Mouse (Mus musculus) cerebellum, adult 2 months (tissue): ENCODE measurements around the gene P2ry6. TPM values are rescaled to one million over a fixed set of nuclear protein-coding genes. Genes with fewer than 3 reads are reported as not detected.

Experiments used
- DNase-seq, 2 experiments: peaks; one replicate each; pipeline ENCODE4 v3.0.0; 2021
- H3K27ac ChIP-seq: fragments of 200-500 bp; 2 replicates; pipeline ENCODE4 v1.5.1; 2012; ENCODE audit warnings: low read length, control low read depth, inconsistent platforms; ENCODE audit not compliant: insufficient read depth
- H3K27me3 ChIP-seq: fragments of 200-500 bp; 2 replicates; pipeline ENCODE4 v1.6.1; 2012; ENCODE audit warnings: inconsistent platforms, mild to moderate bottlenecking, low read length, moderate library complexity; ENCODE audit not compliant: control insufficient read depth, insufficient read depth
- H3K4me1 ChIP-seq: fragments of 200-500 bp; 2 replicates; pipeline ENCODE4 v1.6.1; 2011; ENCODE audit warnings: low read length; ENCODE audit not compliant: control insufficient read depth, insufficient read depth
- H3K4me3 ChIP-seq: fragments of 200-500 bp; replicated peaks from 2 replicates; pipeline ENCODE3; 2011; ENCODE audit warnings: mild to moderate bottlenecking, low read depth, low read length, control low read depth; ENCODE audit not compliant: insufficient read depth
- CTCF ChIP-seq: fragments of 200-500 bp; IDR thresholded peaks from 2 replicates; pipeline ENCODE4 v1.5.1; 2011; ENCODE audit warnings: low read depth, mild to moderate bottlenecking, control low read depth, low read length, moderate library complexity, borderline replicate concordance; ENCODE audit not compliant: insufficient read depth
- POLR2A ChIP-seq: fragments of 200-500 bp; IDR thresholded peaks from 2 replicates; pipeline ENCODE4 v1.6.1; 2011; ENCODE audit warnings: low read length, control low read depth, borderline replicate concordance; ENCODE audit not compliant: insufficient read depth
- WGBS: fragments of 180-500 bp; shearing (Covaris S2); methylation state at CpG from one replicate; pipeline ENCODE4 v1.1.7; 2018; 5-methylcytosine and 5-hydroxymethylcytosine counted together
- polyA plus RNA-seq: library from polyadenylated mRNA; depleted of rRNA; stranded (reverse); fragments of >200 nt; gene quantifications from 2 replicates; pipeline ENCODE4 v1.2.3, GENCODE M21; 2012

The P2ry6 gene
- polyA plus RNA-seq, 1 experiment = 1.1 TPM

GRCm38 (mm10) chr7:100961146-100961545 lies 13.3 kb downstream of the P2ry6 start:
- WGBS = 46% methylated on average over 7 of the region's 7 CpGs
- no peaks in the 10 kb centered on the region for H3K4me1 ChIP-seq
- TF ChIP-seq CTCF (no peak), POLR2A (no peak)
- no peaks in the 10 kb centered on the region for H3K27me3 ChIP-seq
- no peak overlapping the region for H3K4me3 ChIP-seq
- H3K27ac ChIP-seq = no peak overlapping the region
- no peak for DNase-seq

GRCm38 (mm10) chr7:100960462-100960861 lies 14.0 kb downstream of the P2ry6 start:
- 87% methylated on average over 2 of the region's 2 CpGs for WGBS
- H3K4me3 ChIP-seq = no peak overlapping the region
- TF ChIP-seq CTCF = no peak
- no peak for TF ChIP-seq POLR2A

GRCm38 (mm10) chr7:100958426-100958825 lies 16.0 kb downstream of the P2ry6 start:
- H3K4me1 ChIP-seq = no peaks in the 10 kb centered on the region
- no peak overlapping the region for H3K4me3 ChIP-seq
- 93% methylated on average over 2 of the region's 2 CpGs for WGBS
- H3K27me3 ChIP-seq = no peaks in the 10 kb centered on the region
- TF ChIP-seq CTCF (no peak), POLR2A (no peak)
- H3K27ac ChIP-seq = no peak overlapping the region
- no peak for DNase-seq

More at GRCm38 (mm10) chr7:100960462-100960861, 14.0 kb downstream of the P2ry6 start:
- H3K27me3 ChIP-seq = no peaks in the 10 kb centered on the region
- no peak for DNase-seq
- H3K27ac ChIP-seq = no peak overlapping the region
- H3K4me1 ChIP-seq = no peaks in the 10 kb centered on the region

GRCm38 (mm10) chr7:100952686-100953085 lies 21.8 kb downstream of the P2ry6 start:
- Histone ChIP-seq H3K27ac (no peak overlapping the region), H3K4me3 (no peak overlapping the region), H3K4me1 (peaks cover 4% of the 10 kb centered on the region; the same call in 1 of the 2 replicates), H3K27me3 (no peaks in the 10 kb centered on the region)
- no peak for TF ChIP-seq POLR2A
- TF ChIP-seq CTCF = no peak
- DNase-seq = no peak
- WGBS = 91% methylated on average over 7 of the region's 7 CpGs

- no peak overlapping the region for H3K4me3 ChIP-seq
- H3K27me3 ChIP-seq = no peaks in the 10 kb centered on the region
- DNase-seq = no peak
- H3K27ac ChIP-seq = no peak overlapping the region
- H3K4me1 ChIP-seq = peaks cover 4% of the 10 kb centered on the region; the same call in 1 of the 2 replicates
- 34% methylated on average over 2 of the region's 2 CpGs for WGBS
- TF ChIP-seq CTCF = no peak
These were observed 22.5 kb downstream of the P2ry6 start for GRCm38 (mm10) chr7:100951903-100952302.

- peaks cover 4% of the 10 kb centered on the region; the same call in 1 of the 2 replicates for H3K4me1 ChIP-seq
- H3K27ac ChIP-seq = no peak overlapping the region
- no peak for DNase-seq
- 77% methylated on average over 12 of the region's 12 CpGs for WGBS
- H3K27me3 ChIP-seq = no peaks in the 10 kb centered on the region
- TF ChIP-seq CTCF = no peak
- TF ChIP-seq POLR2A = no peak
- H3K4me3 ChIP-seq = no peak overlapping the region
These were observed 23.9 kb downstream of the P2ry6 start for GRCm38 (mm10) chr7:100950481-100951010.

GRCm38 (mm10) chr7:100950031-100950430 lies 24.4 kb downstream of the P2ry6 start:
- WGBS = 83% methylated on average over 5 of the region's 5 CpGs
- Histone ChIP-seq H3K27ac (no peak overlapping the region), H3K4me3 (no peak overlapping the region), H3K4me1 (peaks cover 4% of the 10 kb centered on the region; the same call in 1 of the 2 replicates), H3K27me3 (no peaks in the 10 kb centered on the region)
- TF ChIP-seq POLR2A = no peak
- TF ChIP-seq CTCF = no peak
- no peak for DNase-seq

GRCm38 (mm10) chr7:100944738-100945137 lies 29.7 kb downstream of the P2ry6 start:
- H3K4me3 ChIP-seq = no peak overlapping the region
- no peaks in the 10 kb centered on the region for H3K27me3 ChIP-seq
- H3K4me1 ChIP-seq = peaks cover 16% of the 10 kb centered on the region
- no peak for DNase-seq
- WGBS = 83% methylated on average over 5 of the region's 5 CpGs
- TF ChIP-seq CTCF (no peak), POLR2A (no peak)
- no peak overlapping the region for H3K27ac ChIP-seq

GRCm38 (mm10) chr7:100944306-100944705 lies 30.1 kb downstream of the P2ry6 start:
- TF ChIP-seq POLR2A (no peak), CTCF (no peak)
- Histone ChIP-seq H3K27me3 (no peaks in the 10 kb centered on the region), H3K4me3 (no peak overlapping the region), H3K4me1 (peaks cover 16% of the 10 kb centered on the region), H3K27ac (no peak overlapping the region)
- WGBS = 13% methylated on average over 2 of the region's 2 CpGs
- DNase-seq = no peak
